Mouse (Mus musculus) kidney, embryonic 15.5 days (tissue): Measurements from ENCODE around the gene Sebox. TPM values are rescaled to one million over a fixed set of nuclear protein-coding genes. Genes with fewer than 3 reads are reported as not detected.
A peak's percentile ranks its signal among the peaks of the same experiment; 100 is the strongest.

Experiments
- ATAC-seq: fragments of 200-750 bp; cut with Nextera tagmentation; replicated peaks from 2 replicates; pipeline ENCODE4 v1.8.0; 2017; ENCODE audit warnings: moderate TSS enrichment; ENCODE audit not compliant: low FRiP score
- H3K27ac ChIP-seq: fragments of 300-500 bp; sonication (generic); 2 replicates; pipeline ENCODE4 v1.5.1; 2015; ENCODE audit warnings: mild to moderate bottlenecking, inconsistent platforms
- H3K27me3 ChIP-seq: fragments of 300-500 bp; sonication (generic); 2 replicates; pipeline ENCODE4 v1.6.1; 2015; ENCODE audit warnings: inconsistent platforms
- H3K36me3 ChIP-seq: fragments of 300-500 bp; sonication (generic); 2 replicates; pipeline ENCODE4 v1.6.1; 2015; ENCODE audit warnings: inconsistent platforms
- H3K4me1 ChIP-seq: fragments of 300-500 bp; sonication (generic); 2 replicates; pipeline ENCODE4 v1.6.1; 2015; ENCODE audit warnings: inconsistent platforms
- H3K4me2 ChIP-seq: fragments of 300-500 bp; sonication (generic); 2 replicates; pipeline ENCODE4 v1.6.1; 2015; ENCODE audit warnings: moderate library complexity, mild to moderate bottlenecking, inconsistent platforms
- H3K4me3 ChIP-seq: fragments of 300-500 bp; sonication (generic); replicated peaks from 2 replicates; pipeline ENCODE4 v1.5.1; 2015; ENCODE audit warnings: mild to moderate bottlenecking, inconsistent platforms
- H3K9ac ChIP-seq: fragments of 300-500 bp; sonication (generic); 2 replicates; pipeline ENCODE4 v1.6.1; 2015; ENCODE audit warnings: mild to moderate bottlenecking, inconsistent platforms
- H3K9me3 ChIP-seq: fragments of 300-500 bp; sonication (generic); replicated peaks from 2 replicates; pipeline ENCODE4 v1.6.1; 2016; ENCODE audit warnings: inconsistent platforms
- WGBS: fragments of 180-500 bp; shearing (Covaris S2); methylation state at CpG from one replicate; pipeline ENCODE4 v1.1.7; 2015; ENCODE audit warnings: mixed read lengths; 5-methylcytosine and 5-hydroxymethylcytosine counted together
- polyA plus RNA-seq: library from polyadenylated mRNA; unstranded; fragments of >200 nt; fragmentation: Nextera tagmentation; extraction: Ambion mirVana; gene quantifications from 2 replicates; pipeline ENCODE4 v1.2.1, GENCODE M21; 2015

Sebox gene
- polyA plus RNA-seq, 1 experiment from 2014 or later: not detected

DNA sequence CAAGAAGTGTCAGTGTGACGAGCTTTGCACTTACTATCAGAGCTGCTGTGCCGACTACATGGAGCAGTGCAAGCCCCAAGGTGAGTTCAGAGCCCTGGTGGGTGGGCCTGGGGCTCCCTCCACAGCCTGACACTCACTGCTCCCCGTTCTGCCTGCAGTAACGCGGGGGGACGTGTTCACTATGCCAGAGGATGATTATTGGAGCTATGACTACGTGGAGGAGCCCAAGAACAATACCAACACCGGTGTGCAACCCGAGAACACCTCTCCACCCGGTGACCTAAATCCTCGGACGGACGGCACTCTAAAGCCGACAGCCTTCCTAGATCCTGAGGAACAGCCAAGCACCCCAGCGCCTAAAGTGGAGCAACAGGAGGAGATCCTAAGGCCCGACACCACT lies 3.7 kb upstream of the Sebox start:
- Histone ChIP-seq H3K27ac (no peak overlapping the region), H3K27me3 (peaks cover 64% of the 10 kb centered on the region), H3K36me3 (no peaks in the 10 kb centered on the region), H3K4me1 (peaks cover 16% of the 10 kb centered on the region), H3K9ac (no peak overlapping the region), H3K4me2 (no peak overlapping the region), H3K9me3 (no peaks in the 10 kb centered on the region), H3K4me3 (no peak overlapping the region)
- 41% methylated on average over 16 of the region's 16 CpGs for WGBS
- ATAC-seq: no peak

DNA sequence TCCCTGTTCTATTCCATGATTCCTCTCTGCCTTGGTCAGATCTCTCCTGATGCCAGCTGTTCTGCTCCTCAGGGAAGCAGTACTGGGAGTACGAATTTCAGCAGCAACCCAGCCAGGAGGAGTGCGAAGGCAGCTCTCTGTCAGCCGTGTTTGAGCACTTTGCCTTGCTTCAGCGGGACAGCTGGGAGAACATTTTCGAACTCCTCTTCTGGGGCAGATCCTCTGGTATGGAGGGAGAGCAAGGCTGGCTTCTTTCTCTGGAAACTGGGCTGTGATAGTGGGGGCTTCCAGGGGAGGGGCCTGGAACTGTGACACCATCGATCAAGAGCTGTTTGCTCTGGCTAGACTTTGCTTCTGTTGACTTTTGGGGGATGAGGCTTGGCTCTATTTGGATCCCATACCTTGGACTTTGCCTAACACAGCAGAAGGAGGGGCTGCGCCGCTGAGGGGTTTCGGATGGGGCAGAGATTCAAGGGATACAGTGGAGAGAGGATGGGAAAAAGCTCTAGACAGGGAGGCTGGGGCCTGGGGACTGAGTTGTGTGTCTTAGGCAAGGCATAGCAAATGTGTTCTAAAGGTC lies 2.5 kb upstream of the Sebox start:
- ATAC-seq: no peak
- no peak overlapping the region for H3K9ac ChIP-seq
- no peak overlapping the region for H3K4me2 ChIP-seq
- no peaks in the 10 kb centered on the region for H3K9me3 ChIP-seq
- WGBS: 83% methylated on average over 9 of the region's 9 CpGs
- H3K36me3 ChIP-seq: peaks cover 2% of the 10 kb centered on the region; the same call in 1 of the 2 replicates
- H3K27me3 ChIP-seq: peaks cover 52% of the 10 kb centered on the region
- H3K4me1 ChIP-seq: peaks cover 16% of the 10 kb centered on the region
- no peak overlapping the region for H3K27ac ChIP-seq
- H3K4me3 ChIP-seq: no peak overlapping the region

DNA sequence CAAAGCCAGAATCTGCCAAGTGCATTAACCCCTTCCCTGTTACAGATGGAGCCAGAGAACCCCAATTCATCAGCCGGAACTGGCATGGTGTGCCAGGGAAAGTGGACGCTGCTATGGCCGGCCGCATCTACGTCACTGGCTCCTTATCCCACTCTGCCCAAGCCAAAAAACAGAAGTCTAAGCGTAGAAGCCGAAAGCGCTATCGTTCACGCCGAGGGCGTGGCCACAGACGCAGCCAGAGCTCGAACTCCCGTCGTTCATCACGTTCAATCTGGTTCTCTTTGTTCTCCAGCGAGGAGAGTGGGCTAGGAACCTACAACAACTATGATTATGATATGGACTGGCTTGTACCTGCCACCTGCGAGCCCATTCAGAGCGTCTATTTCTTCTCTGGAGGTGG lies 1.7 kb upstream of the Sebox start:
- Histone ChIP-seq H3K9ac (no peak overlapping the region), H3K4me1 (peaks cover 16% of the 10 kb centered on the region), H3K9me3 (no peaks in the 10 kb centered on the region), H3K27ac (no peak overlapping the region), H3K4me3 (no peak overlapping the region), H3K36me3 (peaks cover 11% of the 10 kb centered on the region), H3K4me2 (no peak overlapping the region), H3K27me3 (peaks cover 44% of the 10 kb centered on the region)
- WGBS: 72% methylated on average over 20 of the region's 20 CpGs
- ATAC-seq: no peak

DNA sequence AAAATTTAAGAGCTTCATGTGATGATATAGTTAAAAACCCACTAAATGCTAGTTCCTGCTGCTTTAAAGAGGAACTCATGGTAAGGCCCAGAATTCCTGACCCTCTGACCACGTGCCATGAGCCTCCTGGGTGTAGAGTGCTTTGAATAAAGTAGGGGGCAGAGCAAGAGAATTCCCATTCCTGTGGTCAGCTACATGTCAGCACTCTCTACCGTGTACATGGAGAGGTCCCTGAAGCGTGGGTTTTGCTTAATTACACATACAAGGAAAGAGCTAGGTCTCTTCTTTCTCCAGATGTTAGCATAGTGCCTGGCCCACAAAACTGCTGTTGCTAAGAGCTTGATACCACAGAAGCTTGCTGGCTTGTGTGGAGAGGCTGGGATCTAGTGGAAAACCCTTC lies 2.2 kb downstream of the Sebox start:
- Histone ChIP-seq H3K36me3 (peaks cover 47% of the 10 kb centered on the region), H3K9ac (no peak overlapping the region), H3K4me2 (no peak overlapping the region), H3K9me3 (no peaks in the 10 kb centered on the region), H3K27me3 (peaks cover 11% of the 10 kb centered on the region), H3K4me1 (no peaks in the 10 kb centered on the region), H3K27ac (no peak overlapping the region), H3K4me3 (no peak overlapping the region)
- no peak for ATAC-seq
- 85% methylated on average over 3 of the region's 3 CpGs for WGBS

DNA sequence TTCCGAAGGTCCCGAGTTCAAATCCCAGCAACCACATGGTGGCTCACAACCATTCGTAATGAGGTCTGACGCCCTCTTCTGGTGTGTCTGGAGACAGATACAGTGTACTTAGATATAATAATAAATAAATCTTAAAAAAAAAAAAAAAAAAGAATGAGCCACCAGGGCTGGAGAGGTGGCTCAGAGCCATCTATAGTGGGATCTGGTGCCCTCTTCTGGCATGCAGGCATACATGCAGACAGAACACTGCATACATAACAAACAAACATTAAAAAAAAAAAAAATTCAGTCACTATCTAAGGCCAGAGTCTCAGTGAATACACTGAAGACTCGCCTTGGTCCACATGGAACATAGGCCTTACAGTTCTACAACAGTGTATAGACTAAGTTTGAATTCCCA lies 5.9 kb downstream of the Sebox start:
- Histone ChIP-seq H3K36me3 (peaks cover 51% of the 10 kb centered on the region), H3K9ac (no peak overlapping the region), H3K9me3 (no peaks in the 10 kb centered on the region), H3K4me1 (peaks cover 19% of the 10 kb centered on the region), H3K4me3 (no peak overlapping the region), H3K27ac (no peak overlapping the region), H3K4me2 (no peak overlapping the region), H3K27me3 (no peaks in the 10 kb centered on the region)
- WGBS: 81% methylated on average over 5 of the region's 5 CpGs
- no peak for ATAC-seq

DNA sequence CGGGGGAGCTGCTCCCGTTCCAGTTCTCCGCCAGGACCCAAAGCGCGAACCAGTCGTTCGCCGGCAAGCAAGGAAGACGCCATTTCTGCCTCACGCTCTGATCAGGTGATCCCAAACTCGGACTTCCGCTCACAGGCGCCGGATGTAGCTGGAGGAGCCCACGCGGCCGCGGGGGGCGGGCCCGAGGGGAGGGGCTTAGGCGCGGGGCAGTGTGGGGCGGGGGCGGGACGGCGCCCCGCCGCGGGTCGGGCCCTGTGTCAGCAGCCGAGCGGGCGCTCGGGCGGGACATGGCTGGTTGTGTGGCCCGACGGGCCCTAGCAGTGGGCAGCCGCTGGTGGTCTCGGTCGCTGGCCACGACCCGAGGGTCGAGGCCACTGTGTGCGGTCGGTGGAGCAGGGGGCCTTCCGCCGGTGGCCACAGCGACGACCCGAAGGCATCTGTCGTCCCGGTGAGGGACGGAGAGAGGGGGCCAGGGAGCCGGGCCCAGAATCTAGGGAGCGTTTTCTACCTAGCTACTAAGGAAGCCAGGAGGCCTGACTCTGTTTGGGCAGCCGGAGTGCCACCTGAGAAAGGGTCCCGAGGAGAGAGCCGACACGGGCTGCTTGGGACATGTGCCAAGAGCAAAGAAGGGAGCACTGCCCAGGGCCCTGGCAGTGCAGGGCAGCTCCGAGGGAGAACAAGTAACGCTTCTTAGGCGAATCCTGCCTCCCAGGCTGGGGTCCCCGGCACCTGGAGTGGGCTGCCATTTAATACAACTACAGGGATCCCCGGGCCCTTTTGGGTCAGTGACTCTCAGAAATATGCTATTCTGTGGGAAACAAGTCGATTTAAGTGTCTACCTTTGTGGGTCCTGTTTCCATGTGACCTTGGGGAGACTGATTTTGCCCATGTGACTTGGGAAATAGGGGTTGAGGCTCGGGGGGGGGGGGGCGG lies 9.0 kb downstream of the Sebox start, which contains the start of the genes Tmem199 and Poldip2:
Gene Tmem199 (minus strand): TSS at position 148 of the 933 bp plus-strand sequence.
Gene Poldip2 (plus strand): TSS at position 169 of the 933 bp plus-strand sequence.
- H3K9ac ChIP-seq: peak within 1 kb of the TSS; percentile 93
- peak within 1 kb of the TSS; percentile 87 for H3K4me2 ChIP-seq
- H3K36me3 ChIP-seq: peaks cover 63% of the 10 kb centered on the region
- peak; percentile 95 for ATAC-seq
- peaks cover 19% of the 10 kb centered on the region for H3K4me1 ChIP-seq
- peak within 1 kb of the TSS; percentile 86 for H3K27ac ChIP-seq
- H3K9me3 ChIP-seq: no peaks in the 10 kb centered on the region
- H3K27me3 ChIP-seq: no peaks in the 10 kb centered on the region
- under 1% methylated on average over 50 of the region's 67 CpGs for WGBS
- H3K4me3 ChIP-seq: peak within 1 kb of the TSS; percentile 82

DNA sequence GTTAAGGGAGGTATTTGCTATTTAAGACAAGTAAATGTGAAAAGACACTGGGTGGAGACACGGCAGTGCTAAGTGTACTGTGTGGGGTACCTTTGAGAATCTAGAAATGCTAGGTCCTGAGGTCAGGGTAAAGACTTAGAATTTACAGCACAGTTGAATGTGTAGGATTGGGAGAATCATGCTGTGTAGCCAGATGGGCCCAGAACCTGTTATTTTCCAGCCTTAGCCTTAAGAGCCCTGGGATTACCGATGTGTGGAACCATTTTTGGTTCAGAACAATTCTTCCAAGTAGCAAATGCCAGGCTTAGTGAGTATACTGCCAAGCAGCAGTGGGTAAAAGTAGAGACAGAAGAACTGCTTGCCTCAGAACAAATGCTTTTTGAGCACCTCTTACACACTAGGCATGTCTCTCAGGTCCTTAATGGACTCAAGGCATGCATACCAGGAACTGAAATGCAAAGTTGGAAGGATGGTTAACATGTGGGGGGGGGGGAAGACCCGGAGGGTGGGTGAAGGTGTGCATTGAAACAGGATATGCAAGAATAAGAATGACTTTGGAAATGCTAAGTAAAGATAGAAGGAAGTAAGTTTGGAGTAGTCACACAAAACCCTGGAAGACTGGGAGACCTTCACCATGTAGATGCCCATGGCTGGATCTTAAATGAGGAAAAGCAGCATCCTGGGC lies 10.0 kb downstream of the Sebox start:
- peak overlapping the region; percentile 82 for H3K4me3 ChIP-seq
- H3K27me3 ChIP-seq: no peaks in the 10 kb centered on the region
- peak overlapping the region; percentile 87 for H3K4me2 ChIP-seq
- H3K9me3 ChIP-seq: no peaks in the 10 kb centered on the region
- peaks cover 62% of the 10 kb centered on the region for H3K36me3 ChIP-seq
- WGBS: 77% methylated on average over 3 of the region's 3 CpGs
- peak overlapping the region; percentile 93 for H3K9ac ChIP-seq
- H3K27ac ChIP-seq: no peak overlapping the region
- ATAC-seq: no peak
- peaks cover 19% of the 10 kb centered on the region for H3K4me1 ChIP-seq

DNA sequence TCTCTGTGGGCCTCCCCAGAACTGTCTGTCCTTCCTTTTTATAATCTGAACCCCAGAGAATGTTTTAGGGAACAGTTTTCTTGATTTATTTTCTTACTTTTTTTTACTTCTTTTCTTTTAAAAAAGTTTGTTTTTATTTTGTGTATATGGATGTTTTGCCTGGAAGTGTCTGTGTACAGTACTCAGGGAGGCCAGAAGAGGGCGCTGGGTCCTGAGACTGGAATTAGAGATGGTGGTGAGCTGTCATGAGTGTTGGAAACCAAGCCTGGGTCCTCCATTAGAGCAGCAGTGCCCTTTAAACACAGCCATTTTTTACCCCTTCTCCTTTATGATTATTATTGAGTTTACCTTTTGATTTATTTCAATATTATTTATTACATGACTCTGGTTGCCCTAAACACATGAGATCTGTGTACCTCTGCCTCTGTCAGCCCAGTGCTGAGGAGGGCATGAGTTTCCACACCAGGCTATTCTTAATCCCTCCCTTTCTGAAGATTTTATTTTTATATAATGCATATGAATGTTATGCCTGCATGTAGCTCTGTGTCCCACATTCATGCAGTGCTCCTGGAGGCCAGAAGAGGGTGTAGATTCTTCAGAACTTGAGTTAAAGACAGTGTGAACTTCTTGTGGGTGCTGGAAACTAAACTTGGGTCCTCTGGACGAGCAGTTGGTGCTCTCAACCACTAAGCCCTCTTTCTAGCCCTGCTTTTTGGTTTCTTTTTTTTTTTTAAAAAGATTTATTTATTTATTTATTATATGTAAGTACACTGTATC lies 12.5 kb downstream of the Sebox start:
- H3K9me3 ChIP-seq: no peaks in the 10 kb centered on the region
- H3K4me3 ChIP-seq: no peak overlapping the region
- H3K27me3 ChIP-seq: no peaks in the 10 kb centered on the region
- ATAC-seq: no peak
- H3K27ac ChIP-seq: no peak overlapping the region
- peaks cover 67% of the 10 kb centered on the region for H3K36me3 ChIP-seq
- H3K9ac ChIP-seq: no peak overlapping the region
- 84% methylated on average over 2 of the region's 2 CpGs for WGBS
- no peak overlapping the region for H3K4me2 ChIP-seq
- peaks cover 19% of the 10 kb centered on the region for H3K4me1 ChIP-seq

DNA sequence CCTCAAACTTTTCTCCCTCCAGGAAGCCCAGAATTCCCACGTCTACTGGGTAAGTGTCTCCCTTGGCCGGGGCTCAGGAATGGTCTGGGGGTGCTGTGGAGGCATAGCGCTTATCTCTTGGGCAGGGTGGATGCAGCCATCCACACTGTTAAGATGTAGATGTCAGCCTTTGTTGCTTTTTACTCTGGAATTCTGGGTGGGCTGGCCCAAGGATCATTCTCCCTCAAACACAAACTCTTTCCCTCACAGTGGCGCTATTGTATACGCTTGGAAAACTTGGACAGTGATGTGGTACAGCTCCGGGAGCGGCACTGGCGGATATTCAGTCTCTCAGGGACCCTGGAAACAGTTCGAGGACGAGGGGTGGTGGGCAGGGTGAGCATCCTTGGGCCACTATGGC lies 15.7 kb downstream of the Sebox start:
- H3K27me3 ChIP-seq: no peaks in the 10 kb centered on the region
- H3K4me3 ChIP-seq: no peak overlapping the region
- no peak overlapping the region for H3K27ac ChIP-seq
- H3K9me3 ChIP-seq: no peaks in the 10 kb centered on the region
- H3K4me1 ChIP-seq: no peaks in the 10 kb centered on the region
- H3K4me2 ChIP-seq: no peak overlapping the region
- H3K36me3 ChIP-seq: peaks cover 97% of the 10 kb centered on the region
- no peak overlapping the region for H3K9ac ChIP-seq
- no peak for ATAC-seq
- WGBS: 91% methylated on average over 10 of the region's 10 CpGs

DNA sequence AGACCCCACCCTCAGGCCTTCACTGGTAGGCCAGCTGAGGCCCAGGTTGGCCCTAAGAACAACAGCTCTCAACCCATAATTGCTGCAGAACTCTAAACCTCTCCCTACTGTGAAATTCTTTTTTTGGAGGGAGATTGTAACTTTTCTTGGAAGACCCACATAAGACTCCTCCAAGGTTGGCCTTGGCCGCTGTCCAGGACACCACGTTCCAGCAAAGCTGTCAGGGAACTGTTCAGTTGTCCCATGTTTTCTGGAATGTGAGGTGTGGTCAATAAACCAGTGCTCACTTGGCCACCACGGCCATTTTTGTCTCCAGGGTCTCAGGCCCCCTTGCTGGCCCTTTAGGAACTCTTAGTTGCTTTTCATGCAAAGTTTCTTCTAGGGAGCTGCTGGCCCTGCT lies 18.6 kb downstream of the Sebox start:
- no peak overlapping the region for H3K4me3 ChIP-seq
- H3K36me3 ChIP-seq: peaks cover 97% of the 10 kb centered on the region
- H3K4me2 ChIP-seq: no peak overlapping the region
- H3K27ac ChIP-seq: no peak overlapping the region
- H3K9me3 ChIP-seq: no peaks in the 10 kb centered on the region
- no peak for ATAC-seq
- H3K4me1 ChIP-seq: no peaks in the 10 kb centered on the region
- WGBS: 89% methylated on average over 3 of the region's 3 CpGs
- no peaks in the 10 kb centered on the region for H3K27me3 ChIP-seq
- H3K9ac ChIP-seq: no peak overlapping the region

DNA sequence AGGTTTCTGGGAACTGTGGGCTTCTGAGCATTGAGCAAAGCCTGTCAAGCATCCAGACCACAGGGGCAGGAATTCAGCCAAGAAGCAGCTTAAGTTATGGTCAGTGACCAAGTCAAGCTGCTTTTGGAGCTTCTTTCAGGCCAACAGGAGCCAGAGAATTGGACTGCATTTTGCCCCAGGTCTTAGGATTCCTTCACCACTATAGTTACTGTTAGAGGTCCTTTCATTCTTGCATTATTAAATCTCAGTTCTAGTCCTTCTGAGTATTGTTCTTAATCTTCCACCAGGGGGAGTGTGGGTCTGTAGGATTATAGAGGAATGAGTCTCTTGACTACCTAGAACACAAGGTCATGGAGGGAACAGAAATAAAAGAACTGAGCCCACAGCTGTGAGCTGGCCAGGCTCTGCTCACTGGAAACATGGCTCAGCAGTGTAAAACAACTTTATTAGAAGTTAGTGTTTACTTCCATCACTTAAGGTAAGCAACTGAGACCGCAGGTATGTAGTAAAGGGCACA lies 19.3 kb downstream of the Sebox start:
- WGBS: 100% methylated on average over 1 of the region's 1 CpGs
- H3K36me3 ChIP-seq: peaks cover 100% of the 10 kb centered on the region

More for the DNA sequence above, 19.3 kb downstream of the Sebox start:
- Histone ChIP-seq H3K4me2 (no peak overlapping the region), H3K9me3 (no peaks in the 10 kb centered on the region), H3K9ac (no peak overlapping the region), H3K27ac (no peak overlapping the region), H3K27me3 (no peaks in the 10 kb centered on the region), H3K4me3 (no peak overlapping the region), H3K4me1 (peaks cover under 1% of the 10 kb centered on the region; the same call in 1 of the 2 replicates)
- ATAC-seq: no peak
